Mouse (Mus musculus) cerebellum, postnatal 25 days (tissue): ENCODE measurements at regions not wholly inside any gene's neighbourhood (a gene's known extent, or its start where the extent isn't known, plus 50 kb on each side); places are given as distances from the start of the nearest gene placed in this dataset.

Experiments used
- DNase-seq, 2 experiments: peaks; one replicate each; pipeline ENCODE4 v3.0.0; 2021; ENCODE audit warnings: mixed read lengths in 2 of 2

DNA sequence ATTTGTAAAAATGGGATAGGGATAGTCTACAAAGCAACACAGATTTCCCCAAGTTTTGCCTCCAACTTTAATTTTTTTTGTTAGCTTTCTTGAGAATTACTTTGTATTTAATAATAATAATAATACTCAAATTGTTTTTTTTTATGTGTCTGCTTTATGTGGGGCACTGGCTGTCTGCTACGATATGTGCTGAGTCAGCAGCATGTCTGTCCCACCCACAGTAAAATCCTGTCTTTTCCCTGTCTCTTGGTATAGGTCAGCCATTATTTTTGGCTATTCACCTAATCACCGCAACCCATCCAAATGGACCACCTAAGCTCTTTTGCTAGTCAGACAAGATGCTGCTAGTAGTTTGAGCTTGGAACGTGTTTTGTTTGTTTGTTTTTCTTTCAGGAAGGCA is 473.0 kb downstream of the Hs3st4 start:
- DNase-seq, result no peak

DNA sequence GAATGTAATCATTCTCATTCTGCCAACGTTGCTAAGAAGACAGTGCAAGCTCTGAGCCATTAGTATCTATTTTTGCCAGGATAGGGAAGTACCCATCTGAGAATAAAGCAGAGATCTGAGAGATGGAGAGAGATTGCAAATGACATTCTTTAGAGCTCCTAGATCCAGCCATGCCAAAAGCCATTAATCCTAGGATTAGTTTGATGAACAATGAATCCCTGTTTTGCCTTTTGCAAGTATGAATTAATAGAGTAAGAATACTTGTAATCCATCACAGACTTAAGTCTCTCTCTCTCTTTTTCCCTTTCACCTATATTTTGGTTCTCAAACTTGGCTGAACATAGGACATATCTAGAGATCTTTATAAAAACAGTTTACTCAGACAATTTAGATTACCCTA is 504.7 kb downstream of the Hs3st4 start:
- DNase-seq, result no peak

DNA sequence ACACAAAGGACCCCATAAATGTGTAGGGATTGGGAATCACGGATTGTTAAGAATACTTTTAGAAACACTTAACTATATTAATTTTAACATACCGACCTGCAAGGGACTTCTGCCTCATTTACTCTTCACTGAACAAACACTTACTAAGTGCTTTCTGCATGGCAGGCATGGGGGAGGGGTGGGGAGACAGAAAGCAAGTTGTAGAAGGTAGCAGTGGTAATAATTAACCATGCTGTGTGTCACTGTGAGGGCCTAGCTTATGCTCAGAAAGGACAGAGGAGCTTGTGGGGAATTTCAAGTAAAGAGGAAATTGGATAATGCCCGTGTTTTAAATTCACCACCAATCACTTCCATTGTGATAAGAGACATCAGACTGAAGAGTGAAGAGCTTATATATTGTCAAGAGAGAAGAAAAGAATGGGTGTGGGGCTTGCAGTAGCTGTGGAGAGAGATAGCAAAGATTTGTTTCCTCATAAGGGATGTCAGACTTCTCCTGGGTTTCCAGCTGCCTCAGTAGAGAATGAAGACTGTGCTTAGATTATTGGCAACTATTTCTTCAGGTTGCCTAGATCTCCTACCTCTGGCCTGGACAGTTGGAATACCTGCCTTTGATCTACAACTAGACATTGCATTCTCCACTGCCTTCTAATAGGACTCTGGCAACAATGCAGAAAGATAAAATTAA is 508.6 kb downstream of the Hs3st4 start:
- DNase-seq, result no peak

DNA sequence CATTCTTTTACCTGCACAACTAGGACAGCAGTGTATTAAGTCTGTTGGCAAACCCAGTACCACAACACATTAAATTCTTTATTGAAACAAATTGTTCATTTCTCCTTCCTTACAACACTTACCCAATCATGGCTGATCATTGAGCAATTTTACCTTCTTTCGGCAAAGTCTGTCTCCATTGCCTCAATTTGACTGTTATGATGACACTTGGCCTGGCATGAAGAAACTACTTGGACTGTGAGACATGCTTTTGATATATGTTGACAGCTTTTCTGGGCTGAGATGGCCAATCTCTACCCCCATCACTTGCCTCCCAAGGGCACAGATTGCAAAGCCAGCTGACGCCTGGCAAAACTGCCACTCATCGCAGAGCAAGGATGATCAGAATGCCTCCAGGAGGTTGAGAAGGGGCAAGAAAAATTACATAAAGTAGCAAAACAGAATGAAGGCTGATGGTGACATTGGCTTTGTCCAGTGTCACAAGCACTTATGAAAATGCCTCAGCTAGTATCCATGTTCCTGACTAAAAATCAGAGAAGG is 509.3 kb downstream of the Hs3st4 start:
- peak in 1 of 2 experiments; percentile 16 for DNase-seq

DNA sequence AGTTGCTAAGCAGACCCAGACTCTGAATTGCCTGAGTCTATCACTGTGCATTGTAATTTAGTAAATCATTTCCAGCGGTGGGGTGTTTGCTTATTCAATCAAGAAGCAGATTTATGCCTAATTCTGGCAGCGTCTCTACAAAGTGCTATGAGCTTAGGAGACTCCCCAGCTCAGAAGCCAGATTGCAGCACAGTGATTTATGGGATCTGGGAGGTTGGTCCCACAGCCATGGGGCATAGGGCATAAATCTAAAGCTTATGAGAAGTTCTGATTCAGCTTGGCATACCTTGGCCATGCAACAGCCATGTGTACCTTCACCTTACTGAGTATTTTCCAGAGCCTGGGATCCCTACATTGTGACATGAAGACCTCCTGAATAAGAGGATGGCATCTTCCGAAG is 518.0 kb downstream of the Hs3st4 start:
- no peak for DNase-seq

DNA sequence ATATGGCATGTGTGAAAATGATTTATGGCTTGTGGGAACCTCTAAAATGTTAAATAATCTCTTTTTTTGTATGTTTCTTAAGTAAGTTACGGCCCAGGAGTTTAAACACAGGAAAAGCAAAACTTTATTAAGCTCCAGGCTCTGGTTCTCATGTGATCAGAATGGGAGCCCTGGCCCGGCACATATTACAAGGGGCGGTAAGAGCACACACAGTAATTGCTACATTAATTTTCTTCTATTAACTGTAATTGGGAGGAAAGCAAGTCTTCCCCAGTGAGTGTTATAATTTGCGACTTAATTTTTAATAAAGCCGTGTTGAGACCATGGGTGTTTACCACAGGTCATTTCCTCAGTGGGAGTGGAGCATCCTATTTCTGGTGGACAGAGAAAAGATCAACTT is 520.1 kb downstream of the Hs3st4 start:
- no peak for DNase-seq

DNA sequence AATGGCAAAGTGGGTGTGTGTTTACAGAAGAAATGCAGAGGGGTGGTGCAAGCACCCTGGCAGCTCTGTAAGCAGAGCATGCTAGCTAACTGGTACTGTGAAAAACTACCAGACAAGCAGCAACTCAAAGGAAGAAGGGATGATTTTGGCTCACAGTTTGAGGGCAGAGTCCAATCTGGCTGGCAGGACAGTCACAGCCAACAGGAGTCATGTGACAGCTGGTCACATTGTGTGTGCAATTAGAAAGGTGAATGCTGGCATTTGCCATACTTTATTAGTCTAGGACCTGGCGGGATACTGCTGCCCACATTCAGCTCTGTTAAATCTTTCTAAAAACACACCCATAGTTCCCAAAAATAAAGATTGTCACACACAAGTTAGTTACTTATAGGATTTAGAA is 566.4 kb downstream of the Hs3st4 start:
- DNase-seq, result peak in 1 of 2 experiments; percentile 6

DNA sequence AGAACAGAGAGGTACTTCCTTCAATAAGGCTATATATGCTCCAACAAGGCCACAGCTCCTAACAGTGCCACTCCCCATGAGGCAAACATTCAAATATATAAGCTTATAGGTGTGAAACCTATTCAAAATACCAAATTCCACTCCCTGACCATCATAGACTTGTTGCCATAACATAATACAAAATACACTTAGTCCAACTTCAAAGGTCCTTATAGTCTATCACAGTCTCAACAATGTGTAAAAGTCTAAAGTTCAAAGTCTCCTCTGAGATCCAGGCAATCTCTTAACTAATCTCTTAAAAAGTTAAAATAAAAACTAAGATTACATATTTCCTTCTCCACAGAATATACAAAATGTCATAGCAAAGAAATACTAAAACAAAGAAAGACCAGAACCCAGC is 574.5 kb downstream of the Hs3st4 start:
- DNase-seq, result no peak

DNA sequence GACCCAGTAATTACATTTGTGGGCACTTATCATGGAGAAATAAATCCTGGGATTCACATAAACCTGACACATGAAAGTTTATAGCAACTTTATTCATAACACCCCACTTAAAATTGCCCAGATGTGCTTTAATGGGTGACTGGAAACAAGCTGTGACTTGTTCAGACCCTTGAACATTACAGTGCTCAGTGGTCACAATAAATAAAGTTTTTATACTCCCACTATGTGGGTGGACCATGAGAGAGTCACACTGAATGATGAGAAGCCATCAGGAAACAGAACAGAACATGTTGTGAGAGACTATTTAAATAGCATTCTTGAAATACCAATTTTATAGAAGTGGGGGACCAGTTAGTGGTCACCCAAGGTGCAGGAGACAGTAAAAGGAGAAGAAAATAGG is 588.1 kb downstream of the Hs3st4 start:
- DNase-seq, result no peak

DNA sequence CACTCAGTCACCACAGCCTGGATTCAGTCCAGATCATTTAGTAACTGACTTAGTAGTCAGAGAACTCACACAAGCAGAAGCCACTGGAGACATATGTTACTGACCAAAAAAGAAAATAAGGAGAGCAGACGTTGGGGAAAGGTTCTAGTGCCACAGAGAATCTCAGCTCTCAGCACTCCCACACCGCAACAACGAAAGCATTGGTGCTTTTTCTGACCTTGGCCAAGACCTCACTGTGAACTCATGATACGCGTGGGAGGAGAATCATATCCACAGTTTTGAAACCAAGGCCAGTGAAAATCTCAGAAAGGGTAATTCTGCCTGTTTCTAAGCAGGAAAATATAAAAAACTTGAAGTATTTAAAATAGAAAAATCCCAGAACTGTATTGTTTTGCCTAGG is 591.0 kb downstream of the Hs3st4 start:
- no peak for DNase-seq

DNA sequence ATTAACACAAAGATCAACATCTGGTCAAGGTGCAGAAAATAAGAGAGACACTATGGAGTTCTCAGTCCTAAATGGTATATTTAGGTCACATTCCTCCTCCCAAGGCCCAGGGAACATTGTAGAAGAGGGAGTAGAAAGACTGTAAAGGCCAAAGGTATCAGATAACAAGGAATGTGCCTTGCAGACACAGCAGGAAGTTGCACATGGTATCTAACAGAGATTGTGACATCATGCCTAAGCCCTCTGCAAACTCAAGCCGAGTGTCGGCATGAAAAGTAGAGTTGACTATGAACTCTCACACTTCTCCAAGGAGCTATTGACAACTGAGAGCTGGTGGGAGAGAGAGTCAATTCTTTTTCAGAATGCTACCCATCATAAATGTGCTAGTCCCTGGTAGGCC is 598.7 kb downstream of the Hs3st4 start:
- no peak for DNase-seq

DNA sequence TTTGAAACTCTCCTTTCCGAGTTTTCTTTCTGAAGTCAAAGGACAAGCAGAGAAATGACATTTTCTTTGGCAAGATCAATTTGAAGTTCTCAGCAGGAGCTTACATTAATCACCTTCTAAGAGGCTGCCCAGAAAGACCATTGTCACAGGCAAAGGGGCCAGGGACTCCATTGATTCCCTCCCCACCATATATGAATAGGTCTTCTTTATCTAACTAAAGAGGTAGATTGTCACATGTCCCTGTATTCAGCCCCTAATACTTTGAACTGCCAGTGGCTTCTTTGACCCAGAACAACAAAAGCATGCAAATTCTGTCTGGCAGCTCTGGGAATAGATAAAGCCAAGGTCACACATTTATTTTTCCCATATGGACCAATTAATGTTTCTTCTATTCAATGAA is 602.6 kb downstream of the Hs3st4 start:
- DNase-seq, result no peak

DNA sequence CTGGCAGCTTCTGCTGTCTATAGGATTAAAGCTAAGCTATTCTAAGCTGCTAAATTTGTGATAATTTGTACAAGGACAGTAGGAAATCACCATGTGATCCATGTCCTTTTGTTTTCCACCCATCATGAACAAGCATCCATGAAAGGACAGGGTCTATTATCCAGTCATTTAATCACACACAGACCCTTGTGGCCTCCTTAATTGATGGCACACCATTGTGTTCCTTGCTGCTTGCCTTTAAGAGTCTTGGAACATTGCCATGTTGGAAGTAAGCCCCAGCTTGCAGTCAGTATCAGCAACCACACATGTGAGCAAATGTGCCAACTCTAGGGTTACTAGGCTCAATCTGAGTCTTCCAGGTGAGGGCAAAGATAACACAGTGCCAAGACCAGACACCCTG is 608.7 kb downstream of the Hs3st4 start:
- DNase-seq, result no peak

DNA sequence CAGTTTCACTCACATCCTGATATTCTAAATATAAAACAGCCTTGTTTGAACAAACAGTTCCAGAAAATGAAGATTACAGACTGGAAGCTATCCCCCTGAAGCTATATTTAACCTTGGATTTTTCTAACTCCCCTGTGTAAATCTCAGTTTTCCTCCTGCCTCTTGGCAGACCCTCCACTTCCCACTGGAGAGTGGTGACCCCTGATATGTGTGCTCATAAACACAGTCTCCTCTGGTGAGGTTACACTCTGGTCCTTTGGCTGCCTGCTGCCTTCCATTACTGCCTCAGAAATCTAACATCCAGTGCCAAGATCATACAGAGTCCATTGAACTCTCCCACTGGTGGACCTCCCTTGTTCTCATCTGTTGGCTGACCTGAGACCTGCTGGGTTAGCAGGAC is 610.8 kb downstream of the Hs3st4 start:
- DNase-seq, result no peak

DNA sequence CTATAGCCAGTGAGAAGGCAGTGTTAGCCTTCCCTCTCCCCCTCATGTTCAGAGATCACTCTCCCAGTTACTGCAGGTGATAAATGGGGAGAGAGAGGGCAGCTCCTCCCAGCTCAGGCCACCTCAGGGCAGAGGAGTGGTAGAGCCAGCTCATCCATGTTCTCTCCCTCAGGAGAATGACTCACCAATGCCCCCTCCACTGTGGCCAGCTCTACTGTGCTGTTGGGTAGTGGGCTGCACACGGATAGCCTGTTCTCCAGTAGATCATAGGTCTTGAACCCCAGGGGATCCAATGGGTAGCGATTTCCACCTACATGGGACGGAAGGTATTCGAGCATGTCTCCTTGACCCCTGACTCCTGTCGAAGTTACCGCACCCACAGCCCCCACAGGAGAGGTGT is 618.1 kb downstream of the Hs3st4 start:
- no peak for DNase-seq

DNA sequence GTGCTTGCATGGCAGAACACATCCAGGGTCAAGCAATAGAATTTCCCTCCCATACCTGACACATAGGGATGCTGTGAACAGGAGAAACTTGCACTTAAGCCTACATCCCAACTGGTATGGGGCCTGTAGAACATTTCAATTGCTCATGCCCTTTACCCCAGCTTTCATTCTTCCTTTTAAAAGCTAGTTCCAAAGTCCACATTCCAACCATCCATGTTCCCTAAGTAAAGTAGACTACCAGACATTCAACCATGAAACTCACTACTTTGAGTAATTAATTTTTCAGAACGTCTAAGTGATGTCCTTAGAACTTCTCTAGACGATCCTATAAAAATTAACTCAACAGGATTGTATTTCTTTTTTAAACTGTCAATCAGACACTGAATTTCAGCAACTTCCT is 621.9 kb downstream of the Hs3st4 start:
- no peak for DNase-seq

DNA sequence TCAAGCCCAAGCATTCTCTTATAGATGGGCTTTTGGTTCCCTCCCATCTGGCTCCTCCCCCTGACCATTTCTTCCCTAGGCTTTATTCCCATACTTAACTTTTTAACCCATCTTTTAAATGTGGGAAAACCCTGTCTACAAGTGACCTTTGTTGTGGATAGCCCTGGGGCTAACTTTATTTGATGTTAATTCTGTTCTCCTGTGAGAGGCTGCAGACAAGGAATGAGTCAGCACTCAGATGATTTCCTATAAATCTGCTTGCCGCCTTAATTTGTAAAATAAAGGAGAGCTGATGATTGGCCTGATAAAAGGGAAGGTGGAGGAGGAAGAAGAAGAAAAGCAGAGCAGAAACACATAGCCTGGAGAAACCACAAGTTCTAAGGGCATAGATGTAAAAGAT is 623.3 kb downstream of the Hs3st4 start:
- DNase-seq, result no peak

DNA sequence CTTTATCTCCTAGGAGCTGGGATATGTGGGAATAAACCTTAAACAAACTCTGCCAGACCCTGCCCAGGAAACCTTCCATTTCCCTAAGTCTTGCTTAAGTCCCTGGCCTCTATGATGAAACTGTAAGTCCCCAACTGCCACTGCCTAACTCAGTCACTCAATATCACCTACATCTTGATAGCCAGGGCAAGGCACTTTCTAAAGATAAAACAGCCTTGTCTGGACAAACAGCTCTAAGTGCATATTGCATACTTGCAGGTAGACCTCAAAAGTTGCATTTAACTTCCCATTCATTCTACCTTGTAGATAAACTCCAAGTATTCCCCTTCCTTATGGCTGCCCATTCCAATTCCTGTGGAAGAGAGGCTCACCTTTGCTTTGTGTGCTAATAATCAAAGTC is 624.4 kb downstream of the Hs3st4 start:
- no peak for DNase-seq

DNA sequence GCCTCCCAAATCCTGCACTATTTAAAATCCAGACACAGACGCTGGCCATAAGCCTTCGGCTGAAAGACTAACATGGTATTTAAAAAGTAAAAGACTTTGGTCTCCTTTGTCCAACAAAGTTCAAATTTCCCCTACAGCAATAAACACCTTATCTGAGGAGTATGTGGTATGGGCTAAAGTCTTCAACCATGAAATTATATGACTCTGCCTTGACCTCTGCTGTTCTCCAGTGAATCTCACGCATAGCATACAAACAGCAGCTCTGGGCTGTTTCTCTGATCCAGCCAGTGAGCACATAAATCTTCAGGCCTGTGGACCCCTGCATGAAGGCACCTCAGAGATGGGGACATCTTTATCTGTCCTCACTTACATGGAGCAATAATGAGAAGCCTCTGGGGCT is 627.8 kb downstream of the Hs3st4 start:
- no peak for DNase-seq

DNA sequence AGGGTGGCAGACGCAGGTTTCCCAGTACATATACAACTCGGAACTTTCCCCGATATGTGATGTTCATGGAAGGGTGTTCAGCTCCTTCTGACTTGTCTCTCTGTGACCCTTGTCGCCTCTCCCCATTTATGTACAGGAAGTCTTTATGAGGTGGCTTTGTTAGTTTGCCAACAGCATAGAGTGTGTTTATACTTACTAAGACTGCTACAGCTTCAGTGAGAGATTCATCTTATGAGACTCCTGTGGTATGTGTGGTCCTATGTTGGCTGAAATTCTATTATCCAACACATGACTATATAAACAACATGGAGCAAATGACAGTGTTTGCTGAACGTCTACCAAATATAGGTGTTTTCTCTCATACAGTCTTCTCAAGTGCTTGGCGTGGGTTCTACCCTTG is 664.5 kb downstream of the Hs3st4 start:
- DNase-seq, result no peak

DNA sequence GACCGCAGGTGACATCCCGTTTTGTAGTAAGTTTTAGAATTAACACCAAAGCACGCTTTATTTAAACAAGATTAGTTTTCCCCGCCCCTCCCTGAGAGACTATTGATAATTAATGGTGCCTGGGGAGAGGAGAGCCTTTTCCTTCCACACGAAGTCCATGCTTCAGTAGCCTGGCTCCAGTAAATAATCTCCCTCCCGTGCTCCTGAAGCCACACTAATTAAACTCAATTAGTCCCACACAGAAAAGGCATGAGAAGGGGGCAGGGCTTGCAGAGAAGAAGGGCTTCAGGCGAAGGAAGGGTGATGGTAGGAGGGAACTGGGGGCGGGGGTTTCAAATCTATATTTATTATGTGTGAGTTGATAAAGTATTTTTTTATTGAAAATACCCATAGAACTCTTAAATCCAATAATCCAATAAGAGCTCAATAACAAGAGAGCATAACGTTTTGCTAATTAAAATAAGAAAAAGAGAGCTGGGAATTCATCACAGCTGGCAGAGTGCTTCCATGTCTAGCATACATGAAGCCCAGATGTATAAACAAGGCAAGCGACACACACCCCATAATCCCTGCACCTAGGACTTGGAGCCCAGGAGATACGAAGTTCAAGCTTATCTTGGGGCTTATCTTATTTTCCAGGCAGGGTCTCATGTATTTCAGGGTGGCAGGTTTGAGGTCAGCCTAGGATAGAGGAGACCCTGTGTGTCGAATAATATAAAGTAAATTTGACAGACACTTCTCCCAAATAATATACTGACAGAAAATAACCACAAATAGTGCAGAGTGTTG is 684.7 kb downstream of the Hs3st4 start:
- no peak for DNase-seq

DNA sequence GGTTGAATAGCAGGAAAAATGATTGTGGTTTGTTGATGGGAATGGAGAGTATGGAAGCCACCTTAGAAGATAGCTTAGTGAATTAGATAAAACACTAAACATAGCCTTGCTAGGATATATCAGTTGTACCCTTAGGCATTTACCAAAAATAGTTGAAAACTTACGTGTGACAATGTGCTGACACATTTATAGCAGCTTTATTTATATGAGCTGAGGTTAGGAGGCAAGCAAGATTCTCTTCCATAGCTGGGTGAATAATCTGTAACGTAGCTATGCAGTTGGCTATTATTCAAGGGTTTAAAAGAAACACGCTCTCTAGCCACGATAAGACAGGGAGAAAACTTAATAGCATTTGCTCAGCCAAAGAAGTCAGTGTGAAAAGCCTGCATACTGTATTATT is 685.4 kb downstream of the Hs3st4 start:
- no peak for DNase-seq

DNA sequence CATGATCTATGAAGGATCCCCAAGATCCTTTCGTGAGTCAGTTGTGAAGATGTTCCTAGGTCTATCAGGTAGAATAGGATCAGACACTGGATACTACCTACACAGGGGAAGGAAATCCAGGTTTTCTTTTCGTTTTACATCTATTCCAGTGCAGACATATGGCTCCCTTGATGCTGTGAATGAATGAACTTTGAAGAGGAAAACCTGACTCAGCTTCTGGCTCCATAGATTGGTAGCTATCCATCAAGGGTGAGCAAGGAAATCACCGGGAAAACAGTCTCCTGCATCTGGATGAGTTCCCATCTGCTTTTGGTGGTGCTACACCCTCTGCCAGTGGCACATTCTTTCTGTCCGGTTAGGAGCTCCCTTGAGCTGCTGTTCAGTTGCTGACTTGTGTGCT is 687.8 kb downstream of the Hs3st4 start:
- no peak for DNase-seq

DNA sequence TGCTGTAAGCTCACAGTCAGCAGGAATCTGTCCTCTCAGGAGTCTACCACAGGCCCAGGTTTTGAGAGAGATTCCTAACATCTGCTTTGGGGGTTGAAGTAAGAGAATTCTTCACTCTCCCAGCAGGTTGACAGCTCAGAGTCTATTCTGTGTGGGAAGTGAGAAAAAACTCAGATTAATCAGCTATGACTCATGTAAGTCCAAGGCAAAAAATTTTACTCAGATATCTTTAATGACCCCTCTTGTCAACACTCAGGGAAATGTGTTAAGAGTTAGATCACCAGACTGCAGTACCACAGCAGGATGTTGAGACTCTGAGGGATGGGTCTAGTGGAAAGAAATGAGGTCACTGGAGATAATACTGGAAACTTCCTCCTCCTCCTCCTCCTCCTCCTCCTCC is 688.4 kb downstream of the Hs3st4 start:
- DNase-seq, result no peak
